Mouse (Mus musculus) MEL (cell line): ENCODE results near the gene Sin3b. TPM values are rescaled to one million over a fixed set of nuclear protein-coding genes. Genes with fewer than 3 reads are reported as not detected.

Source experiments
- DNase-seq: peaks from one replicate; pipeline ENCODE4 v3.0.0; 2011; ENCODE audit warnings: low read depth, low spot score
- H3K27ac ChIP-seq: 2 replicates; pipeline ENCODE4 v1.5.1; 2012; ENCODE audit warnings: low read depth, mild to moderate bottlenecking, control low read depth, low read length, moderate library complexity; ENCODE audit not compliant: control insufficient read depth
- H3K27me3 ChIP-seq, 2 experiments: fragments of 150-350 bp in 1 of 2; sonication (generic) in 1 of 2; 2 replicates each; pipeline ENCODE4 v1.6.1; 2012; ENCODE audit warnings: low read length in 2 of 2, mild to moderate bottlenecking in 2 of 2, improper control_type of control experiment in 1 of 2, moderate library complexity in 1 of 2; ENCODE audit not compliant: insufficient read depth in 2 of 2, control insufficient read depth in 1 of 2
- H3K36me3 ChIP-seq, 2 experiments: 2 replicates each; pipeline ENCODE4 v1.6.1; 2012 to 2014; ENCODE audit warnings: low read length in 2 of 2, improper control_type of control experiment in 1 of 2, inconsistent platforms in 1 of 2, mild to moderate bottlenecking in 1 of 2; ENCODE audit not compliant: insufficient read depth in 2 of 2, control insufficient read depth in 1 of 2
- H3K4me1 ChIP-seq, 2 experiments: fragments of 150-350 bp in 1 of 2; sonication (generic) in 1 of 2; 2 replicates each; pipeline ENCODE4 v1.6.1; 2012; ENCODE audit warnings: low read length in 2 of 2, improper control_type of control experiment in 1 of 2, mild to moderate bottlenecking in 1 of 2; ENCODE audit not compliant: insufficient read depth in 2 of 2, control insufficient read depth in 1 of 2
- H3K4me3 ChIP-seq, 2 experiments: fragments of 150-350 bp in 1 of 2; sonication (generic) in 1 of 2; 2 replicates each; pipeline ENCODE4 v1.5.1; 2012; ENCODE audit warnings: low read depth in 2 of 2, low read length in 2 of 2, mild to moderate bottlenecking in 2 of 2, moderate library complexity in 2 of 2, control low read depth in 1 of 2, improper control_type of control experiment in 1 of 2; ENCODE audit not compliant: control insufficient read depth in 1 of 2, insufficient read depth in 1 of 2
- H3K79me2 ChIP-seq: 2 replicates; pipeline ENCODE4 v1.6.1; 2012; ENCODE audit warnings: mild to moderate bottlenecking, low read length, moderate library complexity; ENCODE audit not compliant: control insufficient read depth, poor library complexity, insufficient read depth
- H3K9ac ChIP-seq: 2 replicates; pipeline ENCODE4 v1.6.1; 2012; ENCODE audit warnings: low read depth, mild to moderate bottlenecking, control low read depth, low read length, moderate library complexity; ENCODE audit not compliant: control insufficient read depth, poor library complexity, severe bottlenecking
- H3K9me3 ChIP-seq: fragments of 150-350 bp; sonication (generic); replicated peaks from 2 replicates; pipeline ENCODE4 v1.6.1; 2012; ENCODE audit warnings: mild to moderate bottlenecking, low read length, improper control_type of control experiment, moderate library complexity; ENCODE audit not compliant: insufficient read depth
- BHLHE40 ChIP-seq: IDR thresholded peaks from 2 replicates; pipeline ENCODE4 v1.6.1; 2012; ENCODE audit warnings: low read depth, mild to moderate bottlenecking, inconsistent platforms, low read length, improper control_type of control experiment, borderline replicate concordance
- CHD1 ChIP-seq: IDR thresholded peaks from 2 replicates; pipeline ENCODE4 v1.6.1; 2012; ENCODE audit warnings: low read depth, mild to moderate bottlenecking, inconsistent platforms, low read length, improper control_type of control experiment
- CTCF ChIP-seq, 3 experiments: IDR thresholded peaks in 2 of 3; conservative IDR thresholded peaks in 1 of 3; 2 replicates each; pipeline ENCODE4 v1.5.1; 2011 to 2012; ENCODE audit warnings: low read length in 3 of 3, low read depth in 2 of 3, mild to moderate bottlenecking in 2 of 3, improper control_type of control experiment in 1 of 3, inconsistent platforms in 1 of 3, mixed read lengths in 1 of 3, moderate library complexity in 1 of 3; ENCODE audit not compliant: control insufficient read depth in 1 of 3, insufficient read depth in 1 of 3, poor library complexity in 1 of 3, severe bottlenecking in 1 of 3
- E2F4 ChIP-seq: IDR thresholded peaks from 2 replicates; pipeline ENCODE4 v1.6.1; 2011; ENCODE audit warnings: low read depth, low read length, improper control_type of control experiment, borderline replicate concordance
- ELF1 ChIP-seq: IDR thresholded peaks from 2 replicates; pipeline ENCODE4 v1.6.1; 2014; ENCODE audit warnings: low read depth, mild to moderate bottlenecking, inconsistent platforms, low read length, improper control_type of control experiment, moderate library complexity
- ETS1 ChIP-seq: IDR thresholded peaks from 2 replicates; pipeline ENCODE4 v1.6.1; 2012; ENCODE audit warnings: low read depth, mild to moderate bottlenecking, inconsistent platforms, low read length, improper control_type of control experiment, moderate library complexity
- GATA1 ChIP-seq: IDR thresholded peaks from 2 replicates; pipeline ENCODE4 v1.6.1; 2011; ENCODE audit warnings: low read depth, low read length, improper control_type of control experiment
- HCFC1 ChIP-seq: IDR thresholded peaks from 2 replicates; pipeline ENCODE4 v1.6.1; 2012; ENCODE audit warnings: low read depth, mild to moderate bottlenecking, inconsistent platforms, low read length, improper control_type of control experiment, moderate library complexity
- JUND ChIP-seq: IDR thresholded peaks from 2 replicates; pipeline ENCODE4 v1.6.1; 2011; ENCODE audit warnings: low read depth, mild to moderate bottlenecking, improper control_type of control experiment, low read length
- MAX ChIP-seq: IDR thresholded peaks from 2 replicates; pipeline ENCODE4 v1.6.1; 2011; ENCODE audit warnings: low read length, improper control_type of control experiment
- MAZ ChIP-seq: IDR thresholded peaks from 2 replicates; pipeline ENCODE4 v1.6.1; 2012; ENCODE audit warnings: low read depth, mild to moderate bottlenecking, inconsistent platforms, low read length, improper control_type of control experiment
- MXI1 ChIP-seq: IDR thresholded peaks from 2 replicates; pipeline ENCODE4 v1.6.1; 2011; ENCODE audit warnings: mild to moderate bottlenecking, low read depth, low read length, improper control_type of control experiment
- MYB ChIP-seq: IDR thresholded peaks from 2 replicates; pipeline ENCODE4 v1.6.1; 2011; ENCODE audit warnings: mild to moderate bottlenecking, low read depth, low read length, improper control_type of control experiment
- MYC ChIP-seq: IDR thresholded peaks from 2 replicates; pipeline ENCODE4 v1.6.1; 2011; ENCODE audit warnings: low read depth, mild to moderate bottlenecking, low read length, improper control_type of control experiment, moderate library complexity
- NELFE ChIP-seq: IDR thresholded peaks from 2 replicates; pipeline ENCODE4 v1.6.1; 2011; ENCODE audit warnings: low read depth, low read length, improper control_type of control experiment
- NRF1 ChIP-seq: IDR thresholded peaks from 2 replicates; pipeline ENCODE4 v1.6.1; 2014; ENCODE audit warnings: low read depth, mild to moderate bottlenecking, inconsistent platforms, low read length, improper control_type of control experiment, moderate library complexity; ENCODE audit not compliant: poor library complexity, insufficient read depth, severe bottlenecking
- POLR2A ChIP-seq, 2 experiments: IDR thresholded peaks; 2 replicates each; pipeline ENCODE4 v1.6.1; 2011 to 2012; ENCODE audit warnings: low read length in 2 of 2, mild to moderate bottlenecking in 2 of 2, control low read depth in 1 of 2, improper control_type of control experiment in 1 of 2, low read depth in 1 of 2, moderate library complexity in 1 of 2; ENCODE audit not compliant: control insufficient read depth in 1 of 2, insufficient read depth in 1 of 2, poor library complexity in 1 of 2
- POLR2AphosphoS2 ChIP-seq: IDR thresholded peaks from 2 replicates; pipeline ENCODE4 v1.6.1; 2011; ENCODE audit warnings: low read length, improper control_type of control experiment
- RAD21 ChIP-seq: IDR thresholded peaks from 2 replicates; pipeline ENCODE4 v1.6.1; 2011; ENCODE audit warnings: mild to moderate bottlenecking, low read depth, low read length, improper control_type of control experiment
- RCOR1 ChIP-seq: IDR thresholded peaks from 2 replicates; pipeline ENCODE4 v1.6.1; 2012; ENCODE audit warnings: low read depth, mild to moderate bottlenecking, inconsistent platforms, low read length, improper control_type of control experiment
- SIN3A ChIP-seq: IDR thresholded peaks from 2 replicates; pipeline ENCODE4 v1.6.1; 2012; ENCODE audit warnings: low read length, improper control_type of control experiment, inconsistent platforms
- SMC3 ChIP-seq: IDR thresholded peaks from 2 replicates; pipeline ENCODE4 v1.6.1; 2011; ENCODE audit warnings: low read depth, low read length, improper control_type of control experiment
- TBP ChIP-seq: IDR thresholded peaks from 2 replicates; pipeline ENCODE4 v1.8.0; 2011; ENCODE audit warnings: low read depth, low read length, improper control_type of control experiment
- TCF12 ChIP-seq: IDR thresholded peaks from 2 replicates; pipeline ENCODE4 v1.6.1; 2014; ENCODE audit warnings: low read depth, mild to moderate bottlenecking, inconsistent platforms, low read length, improper control_type of control experiment, moderate library complexity
- UBTF ChIP-seq: IDR thresholded peaks from 2 replicates; pipeline ENCODE4 v1.6.1; 2012; ENCODE audit warnings: low read depth, mild to moderate bottlenecking, inconsistent platforms, low read length, improper control_type of control experiment, moderate library complexity, borderline replicate concordance; ENCODE audit not compliant: insufficient read depth
- USF1 ChIP-seq: IDR thresholded peaks from 2 replicates; pipeline ENCODE4 v1.6.1; 2014; ENCODE audit warnings: low read depth, mild to moderate bottlenecking, inconsistent platforms, low read length, improper control_type of control experiment, moderate library complexity
- USF2 ChIP-seq, 2 experiments: IDR thresholded peaks; 2 replicates each; pipeline ENCODE4 v1.6.1; 2011 to 2012; ENCODE audit warnings: improper control_type of control experiment in 2 of 2, low read length in 2 of 2, borderline replicate concordance in 1 of 2, inconsistent platforms in 1 of 2, low read depth in 1 of 2, mild to moderate bottlenecking in 1 of 2; ENCODE audit not compliant: insufficient read depth in 1 of 2
- ZC3H11A ChIP-seq: IDR thresholded peaks from 2 replicates; pipeline ENCODE4 v1.6.1; 2012; ENCODE audit warnings: low read depth, mild to moderate bottlenecking, inconsistent platforms, low read length, improper control_type of control experiment
- ZMIZ1 ChIP-seq: IDR thresholded peaks from 2 replicates; pipeline ENCODE4 v1.6.1; 2012; ENCODE audit warnings: low read depth, mild to moderate bottlenecking, inconsistent platforms, low read length, improper control_type of control experiment, moderate library complexity
- polyA plus RNA-seq, 2 experiments: library from polyadenylated mRNA; stranded (reverse) in 1 of 2; unstranded in 1 of 2; fragments of >175 nt in 1 of 2; fragments of >200 nt in 1 of 2; gene quantifications; 2 replicates each; pipeline versions ENCODE4 v1.2.1 to v1.2.4; 2012; ENCODE audit warnings: low replicate concordance in 2 of 2, low read depth in 1 of 2; ENCODE audit not compliant: insufficient read length in 2 of 2, insufficient read depth in 1 of 2, missing spikeins in 1 of 2
- total RNA-seq: library from RNA; depleted of rRNA; stranded (reverse); fragments of 300-350 nt; gene quantifications from 2 replicates; pipeline ENCODE4 v1.2.3, GENCODE M21; 2012; rRNA removed

The Sin3b gene
- total RNA-seq (123 and 139 TPM in 2 replicates), polyA plus RNA-seq (100 to 1,000 TPM in 1 of 2 experiments, not detected in 1; 115 TPM)

DNA sequence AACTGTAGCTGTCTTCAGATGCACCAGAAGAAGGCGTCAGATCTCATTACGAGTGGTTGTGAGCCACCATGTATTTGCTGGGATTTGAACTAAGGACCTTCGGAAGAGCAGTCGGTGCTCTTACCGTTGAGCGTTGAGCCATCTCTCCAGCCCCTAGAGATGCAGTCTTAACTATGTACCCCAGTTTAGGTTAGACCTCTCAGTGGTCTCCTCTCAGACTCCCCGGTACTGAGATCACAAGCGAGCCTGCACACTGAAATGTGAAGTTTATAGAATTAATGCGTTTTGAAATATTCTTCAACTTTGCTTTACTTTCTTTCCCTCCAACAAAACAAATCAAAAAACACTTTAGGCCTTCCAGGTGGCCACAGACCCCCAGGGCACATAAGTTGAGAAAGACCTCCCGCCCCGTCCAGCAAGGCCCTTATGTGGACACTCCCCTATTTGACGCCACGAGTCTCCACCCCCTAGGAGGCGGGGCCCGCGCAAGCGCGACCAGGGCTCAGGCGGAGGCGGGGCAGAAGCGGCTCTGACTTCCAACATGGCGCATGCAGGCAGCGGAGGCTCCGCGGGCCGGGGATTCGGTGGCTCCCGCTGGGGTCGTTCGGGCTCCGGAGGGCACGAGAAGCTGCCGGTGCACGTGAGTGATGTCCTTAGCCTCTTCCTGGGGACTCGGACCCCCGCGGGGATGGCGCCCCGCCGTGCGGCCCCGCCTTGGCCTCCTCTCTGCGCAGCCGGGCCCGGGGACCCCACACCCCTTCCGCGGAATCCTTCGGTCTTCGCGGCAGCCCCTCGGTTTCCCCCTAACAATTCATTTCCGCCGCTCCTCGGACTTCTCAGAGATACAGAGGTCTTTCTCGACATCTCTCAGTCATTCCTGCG lies at the start of gene Sin3b:
Sin3b (plus strand) TSS at position 517 of the 882 bp plus-strand sequence.
- H3K36me3 ChIP-seq: peaks cover 5% of the 10 kb centered on the region in 2 experiments
- H3K4me3 ChIP-seq: peak within 1 kb of the TSS; percentile 94 to 99
- H3K27ac ChIP-seq: no peak within 1 kb of the TSS
- no peaks in the 10 kb centered on the region for H3K27me3 ChIP-seq
- DNase-seq: peak; percentile 94
- TF ChIP-seq POLR2A (IDR thresholded peaks at IDR 0.05; ENCODE audit: control insufficient read depth in 1 of 2, insufficient read depth in 1 of 2, low read depth in 1 of 2, low read length in 2 of 2, poor library complexity in 1 of 2): peak; percentile 91 to 94
- TF ChIP-seq E2F4: no peak
- no peak for TF ChIP-seq RCOR1
- no peak for TF ChIP-seq MYC
- peak; percentile 77; the same call in 1 of the 2 replicates for TF ChIP-seq SIN3A
- TF ChIP-seq MXI1: peak; percentile 62
- TF ChIP-seq NELFE: peak; percentile 96
- no peak for TF ChIP-seq BHLHE40
- 0 out of 2 replicates have a peak, but pooled peaks have one; percentile 47 for TF ChIP-seq UBTF
- no peak for TF ChIP-seq USF2 (IDR thresholded peaks at IDR 0.05; ENCODE audit: borderline replicate concordance in 1 of 2, insufficient read depth in 1 of 2, low read depth in 1 of 2, low read length in 2 of 2)
- TF ChIP-seq RAD21: no peak
- TF ChIP-seq CHD1: no peak
- TF ChIP-seq JUND: no peak
- TF ChIP-seq NRF1: peak; percentile 95
- TF ChIP-seq ETS1: peak; percentile 22; the same call in 1 of the 2 replicates
- 0 out of 2 replicates have a peak, but pooled peaks have one; percentile 41 for TF ChIP-seq MAX
- 0 out of 2 replicates have a peak, but pooled peaks have one; percentile 8 for TF ChIP-seq USF1
- peak; percentile 44; the same call in 1 of the 2 replicates for TF ChIP-seq MAZ
- peak; percentile 96 for TF ChIP-seq ZMIZ1
- TF ChIP-seq SMC3: no peak
- 0 out of 2 replicates have a peak, but pooled peaks have one; percentile 26 for TF ChIP-seq ELF1
- no peak for TF ChIP-seq ZC3H11A
- TF ChIP-seq CTCF (IDR thresholded peaks at IDR 0.05 in 2 of 3, conservative IDR thresholded peaks at IDR 0.05 in 1 of 3; ENCODE audit: control insufficient read depth in 1 of 3, insufficient read depth in 1 of 3, low read depth in 2 of 3, low read length in 3 of 3, poor library complexity in 1 of 3, severe bottlenecking in 1 of 3): no peak
- peak; percentile 76 for TF ChIP-seq TCF12
- peak; percentile 82 for TF ChIP-seq TBP
- TF ChIP-seq MYB: no peak
- peak; percentile 93 for TF ChIP-seq POLR2AphosphoS2
- TF ChIP-seq HCFC1: peak; percentile 79
- TF ChIP-seq GATA1: no peak
- H3K79me2 ChIP-seq: peaks cover 10% of the 10 kb centered on the region
- no peaks in the 10 kb centered on the region for H3K9me3 ChIP-seq
- H3K4me1 ChIP-seq: peaks cover 0 to 10% of the 10 kb centered on the region in 2 experiments; a peak in 3 of 4 replicates
- H3K9ac ChIP-seq: peak within 1 kb of the TSS; percentile 98
